Mouse (Mus musculus) C2C12 (cell line): ENCODE data around the gene 2510039O18Rik. TPM values are rescaled to one million over a fixed set of nuclear protein-coding genes. Genes with fewer than 3 reads are reported as not detected.

Experiments used
- H3K27me3 ChIP-seq: one replicate; pipeline ENCODE4 v1.6.1; 2011; ENCODE audit not compliant: control insufficient read depth, insufficient read depth, insufficient read length
- H3K36me3 ChIP-seq: one replicate; pipeline ENCODE4 v1.6.1; 2011; ENCODE audit not compliant: control insufficient read depth, insufficient read depth
- H3K4me3 ChIP-seq: one replicate; pipeline ENCODE4 v1.5.1; 2011; ENCODE audit warnings: mild to moderate bottlenecking, control low read depth; ENCODE audit not compliant: poor library complexity, insufficient read depth, severe bottlenecking
- H3K79me2 ChIP-seq: one replicate; pipeline ENCODE4 v1.6.1; 2011; ENCODE audit not compliant: control insufficient read depth, insufficient read depth
- H3K79me3 ChIP-seq: one replicate; pipeline ENCODE4 v1.6.1; 2011; ENCODE audit warnings: low read depth, control low read depth
- H3ac ChIP-seq: one replicate; pipeline ENCODE3; 2011; ENCODE audit warnings: low read depth; ENCODE audit not compliant: control insufficient read depth, insufficient read length
- CEBPB ChIP-seq: IDR thresholded peaks from one replicate; pipeline ENCODE4 v1.6.1; 2011; ENCODE audit warnings: low read depth, mild to moderate bottlenecking, control low read depth, moderate library complexity
- CTCF ChIP-seq: IDR thresholded peaks from one replicate; pipeline ENCODE4 v1.5.1; 2011; ENCODE audit not compliant: control insufficient read depth, insufficient read depth, insufficient read length
- FOSL1 ChIP-seq: IDR thresholded peaks from one replicate; pipeline ENCODE4 v1.8.0; 2011; ENCODE audit warnings: mild to moderate bottlenecking, low read length; ENCODE audit not compliant: poor library complexity, insufficient read depth, severe bottlenecking
- MAX ChIP-seq: IDR thresholded peaks from one replicate; pipeline ENCODE4 v1.6.1; 2011; ENCODE audit warnings: mild to moderate bottlenecking, control low read depth
- MYOD1 ChIP-seq: IDR thresholded peaks from one replicate; pipeline ENCODE4 v1.6.1; 2011; ENCODE audit warnings: low read depth; ENCODE audit not compliant: control insufficient read depth, insufficient read length
- MYOG ChIP-seq: IDR thresholded peaks from one replicate; pipeline ENCODE4 v1.6.1; 2011; ENCODE audit not compliant: control insufficient read depth, insufficient read length; ENCODE audit errors: extremely low read depth
- USF1 ChIP-seq: IDR thresholded peaks from one replicate; pipeline ENCODE4 v1.6.1; 2011; ENCODE audit warnings: low read depth, mild to moderate bottlenecking, control low read depth, moderate library complexity
- polyA plus RNA-seq: library from polyadenylated mRNA; unstranded; fragments of >200 nt; fragmentation: generic; extraction: Trizol; gene quantifications from one replicate; pipeline ENCODE4 v1.2.1, GENCODE M21; 2012; ENCODE audit warnings: missing spikeins

Gene 2510039O18Rik
- polyA plus RNA-seq, 1 experiment = 46.5 TPM

DNA sequence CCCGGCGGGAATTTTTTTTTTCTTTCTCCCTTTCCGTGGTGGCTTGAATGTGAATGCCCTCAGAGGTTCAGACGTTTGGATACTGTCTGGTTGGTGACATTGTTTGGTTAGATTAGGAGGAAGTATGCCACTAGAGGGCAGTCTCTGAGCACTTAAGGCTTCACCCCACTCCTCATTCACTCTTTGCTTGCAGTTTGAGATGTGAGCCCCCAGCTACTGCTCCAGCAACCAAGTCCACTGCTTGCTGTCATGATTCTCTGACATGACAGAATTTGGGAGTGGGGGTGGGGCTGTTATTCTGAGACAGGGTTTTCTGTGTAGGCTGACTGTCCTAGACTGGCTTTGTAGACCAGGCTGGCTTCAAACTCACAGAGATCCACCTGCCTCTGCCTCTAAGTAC lies 12.9 kb downstream of the 2510039O18Rik start:
- Histone ChIP-seq H3ac (no peak overlapping the region), H3K36me3 (no peaks in the 10 kb centered on the region), H3K79me3 (no peaks in the 10 kb centered on the region), H3K27me3 (no peaks in the 10 kb centered on the region), H3K79me2 (no peaks in the 10 kb centered on the region), H3K4me3 (no peak overlapping the region)
- TF ChIP-seq FOSL1 = no peak
- no peak for TF ChIP-seq MAX
- TF ChIP-seq CEBPB = no peak
- no peak for TF ChIP-seq MYOG
- TF ChIP-seq USF1 = no peak
- TF ChIP-seq MYOD1 = no peak
- peak; percentile 20 for TF ChIP-seq CTCF

DNA sequence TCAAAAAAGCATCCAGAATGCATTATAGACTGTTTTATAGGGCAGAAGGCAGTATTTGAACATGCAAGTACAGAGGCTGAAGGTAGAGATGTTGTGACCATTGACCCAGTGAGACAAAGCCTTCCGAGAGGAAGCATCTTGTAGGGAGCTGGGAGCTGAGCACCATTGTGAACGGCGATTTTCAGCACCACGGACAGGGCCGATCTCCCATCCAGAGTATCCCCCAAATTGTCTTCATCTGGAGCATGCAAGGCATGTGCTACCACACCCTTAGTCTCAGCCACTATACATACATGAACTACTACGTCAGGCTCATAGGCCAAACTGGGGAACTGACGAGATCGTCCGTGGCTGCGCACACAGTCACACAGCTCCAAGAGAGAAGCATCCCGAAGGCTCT lies 16.4 kb downstream of the 2510039O18Rik start:
- no peaks in the 10 kb centered on the region for H3K79me3 ChIP-seq
- H3K4me3 ChIP-seq = no peak overlapping the region
- no peaks in the 10 kb centered on the region for H3K36me3 ChIP-seq
- no peaks in the 10 kb centered on the region for H3K79me2 ChIP-seq
- no peaks in the 10 kb centered on the region for H3K27me3 ChIP-seq
- TF ChIP-seq FOSL1 (no peak), MYOG (no peak), USF1 (no peak), CTCF (no peak), CEBPB (no peak), MYOD1 (no peak), MAX (no peak)
- H3ac ChIP-seq = no peak overlapping the region

- no peaks in the 10 kb centered on the region for H3K79me2 ChIP-seq
- H3K4me3 ChIP-seq = no peak overlapping the region
- H3K79me3 ChIP-seq = no peaks in the 10 kb centered on the region
- no peak overlapping the region for H3ac ChIP-seq
- no peak for TF ChIP-seq CEBPB
- peak; percentile 25 for TF ChIP-seq CTCF
- no peak for TF ChIP-seq FOSL1
- no peak for TF ChIP-seq MYOG
- no peaks in the 10 kb centered on the region for H3K27me3 ChIP-seq
- no peaks in the 10 kb centered on the region for H3K36me3 ChIP-seq
These were observed 19.5 kb downstream of the 2510039O18Rik start for GRCm38 (mm10) chr4:147959881-147960831.

DNA sequence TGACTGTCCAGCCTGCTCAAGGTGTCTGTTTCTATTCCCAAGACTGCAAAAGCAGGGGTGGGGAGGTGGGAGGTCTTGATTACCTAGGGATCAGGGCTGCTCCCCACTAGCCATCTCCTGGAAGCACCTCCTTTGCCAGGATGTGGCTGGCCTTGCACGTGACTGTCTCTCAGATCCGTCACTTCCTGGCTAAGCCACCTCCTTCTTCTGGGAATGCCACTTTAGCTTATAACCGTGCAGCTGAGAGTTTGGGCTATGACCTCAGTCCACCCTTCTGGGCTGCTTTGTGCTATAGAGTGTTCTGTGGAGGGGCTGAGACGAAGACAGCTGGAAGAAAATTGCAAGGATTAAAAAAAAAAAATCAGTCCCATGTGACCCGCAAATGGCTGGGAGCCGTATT lies 22.1 kb downstream of the 2510039O18Rik start:
- TF ChIP-seq CEBPB (no peak), USF1 (peak; percentile 76), MAX (no peak)
- no peaks in the 10 kb centered on the region for H3K79me3 ChIP-seq
- H3K79me2 ChIP-seq = no peaks in the 10 kb centered on the region
- no peak overlapping the region for H3K4me3 ChIP-seq
- H3ac ChIP-seq = no peak overlapping the region
- H3K27me3 ChIP-seq = peaks cover 11% of the 10 kb centered on the region
- H3K36me3 ChIP-seq = no peaks in the 10 kb centered on the region

GRCm38 (mm10) chr4:147963623-147964022 lies 22.9 kb downstream of the 2510039O18Rik start:
- Histone ChIP-seq H3K4me3 (no peak overlapping the region), H3K36me3 (no peaks in the 10 kb centered on the region), H3K27me3 (peaks cover 11% of the 10 kb centered on the region), H3K79me2 (no peaks in the 10 kb centered on the region), H3ac (no peak overlapping the region), H3K79me3 (no peaks in the 10 kb centered on the region)
- no peak for TF ChIP-seq CTCF

DNA sequence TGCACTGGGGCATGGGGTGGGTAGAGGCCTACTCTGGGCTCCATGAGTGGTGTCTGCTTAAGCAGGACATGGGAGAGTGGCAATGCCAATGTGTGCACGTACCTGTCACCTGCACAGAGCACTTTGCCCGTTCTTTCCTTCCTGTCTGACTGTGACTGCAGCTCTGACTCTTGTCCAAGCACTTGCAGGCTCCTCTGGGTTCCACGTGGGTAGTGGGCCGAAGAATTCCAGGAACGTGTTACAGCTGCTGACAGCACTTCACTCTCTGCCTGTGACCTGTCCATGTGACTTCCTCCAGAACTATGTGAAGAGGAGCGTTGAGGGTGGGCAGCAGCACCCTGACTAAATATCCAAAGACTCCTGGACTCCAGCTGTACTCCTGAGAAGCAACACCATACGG lies 25.0 kb downstream of the 2510039O18Rik start:
- Histone ChIP-seq H3K4me3 (no peak overlapping the region), H3K36me3 (no peaks in the 10 kb centered on the region), H3K79me3 (no peaks in the 10 kb centered on the region), H3K27me3 (peaks cover 18% of the 10 kb centered on the region), H3K79me2 (no peaks in the 10 kb centered on the region), H3ac (no peak overlapping the region)
- TF ChIP-seq CTCF = no peak
- no peak for TF ChIP-seq CEBPB
